Mouse (Mus musculus) E14TG2a.4 (cell line): ENCODE measurements around the gene Smim5.

ENCODE experiments used
- CTCF ChIP-seq: conservative IDR thresholded peaks from 2 replicates; pipeline ENCODE4 v1.5.1; 2014; ENCODE audit warnings: low read length
- NANOG ChIP-seq: IDR thresholded peaks from 2 replicates; pipeline ENCODE4 v1.6.1; 2014; ENCODE audit warnings: borderline replicate concordance, low read length, mixed read lengths
- POU5F1 ChIP-seq: IDR thresholded peaks from 2 replicates; pipeline ENCODE4 v1.6.1; 2014; ENCODE audit warnings: low read length, borderline replicate concordance

DNA sequence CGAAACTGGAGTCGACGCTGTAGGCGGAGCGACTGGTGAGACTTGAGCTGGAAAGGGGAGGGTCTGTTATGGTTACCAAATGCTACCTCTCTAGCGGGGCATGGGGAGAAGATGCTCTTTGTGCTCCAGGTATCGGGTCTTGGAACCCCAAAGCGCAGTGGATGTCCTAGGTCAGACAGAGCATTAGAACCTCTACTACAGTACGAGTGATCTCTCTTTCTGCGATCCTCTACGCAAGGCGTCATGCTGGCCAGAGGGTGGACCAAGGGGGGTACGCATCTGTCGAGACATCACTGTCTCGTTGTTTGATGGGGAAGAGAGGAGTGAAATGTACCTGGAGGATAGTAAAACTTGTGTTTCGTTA, 34.0 kb downstream of the Smim5 start:
- TF ChIP-seq CTCF (no peak), POU5F1 (no peak), NANOG (no peak)
